Mouse (Mus musculus): ENCODE results near the gene Zfand6.

Gene Zfand6

GRCm38 (mm10) chr7:84689251-84690100, at the start of gene Zfand6:
Gene Zfand6, minus strand, starts transcription at chr7:84689959.
- peak; percentile 98 for DNase-seq (ENCODE audit: low spot score)

GRCm38 (mm10) chr7:84736803-84737202, 47.0 kb upstream of the Zfand6 start:
- DNase-seq (ENCODE audit: low spot score) = no peak

GRCm38 (mm10) chr7:84733038-84733437, 43.3 kb upstream of the Zfand6 start:
- no peak for DNase-seq (ENCODE audit: low spot score)

- DNase-seq (ENCODE audit: low spot score) = no peak
Measured at GRCm38 (mm10) chr7:84732052-84732451, 42.3 kb upstream of the Zfand6 start.

- DNase-seq (ENCODE audit: low spot score) = no peak
Measured at GRCm38 (mm10) chr7:84731076-84731475, 41.3 kb upstream of the Zfand6 start.

GRCm38 (mm10) chr7:84722804-84723459, 33.2 kb upstream of the Zfand6 start:
- peak; percentile 92 for DNase-seq (ENCODE audit: low spot score)

- DNase-seq (ENCODE audit: low spot score) = no peak
Measured at GRCm38 (mm10) chr7:84710287-84710958, 20.7 kb upstream of the Zfand6 start.

- no peak for DNase-seq (ENCODE audit: low spot score)
Measured at GRCm38 (mm10) chr7:84706877-84707276, 17.1 kb upstream of the Zfand6 start.

GRCm38 (mm10) chr7:84690101-84690509, 346 bp upstream of the Zfand6 start:
- no peak for DNase-seq (ENCODE audit: low spot score)

GRCm38 (mm10) chr7:84687653-84688580, 1.8 kb downstream of the Zfand6 start:
- no peak for DNase-seq (ENCODE audit: low spot score)

- no peak for DNase-seq (ENCODE audit: low spot score)
Measured at GRCm38 (mm10) chr7:84686380-84686779, 3.4 kb downstream of the Zfand6 start.

GRCm38 (mm10) chr7:84684675-84685074, 5.1 kb downstream of the Zfand6 start:
- DNase-seq (ENCODE audit: low spot score) = no peak

GRCm38 (mm10) chr7:84681558-84681957, 8.2 kb downstream of the Zfand6 start:
- DNase-seq (ENCODE audit: low spot score) = no peak

GRCm38 (mm10) chr7:84680931-84681330, 8.8 kb downstream of the Zfand6 start:
- DNase-seq (ENCODE audit: low spot score) = no peak

GRCm38 (mm10) chr7:84680092-84680491, 9.7 kb downstream of the Zfand6 start:
- no peak for DNase-seq (ENCODE audit: low spot score)

GRCm38 (mm10) chr7:84679264-84679663, 10.5 kb downstream of the Zfand6 start:
- DNase-seq (ENCODE audit: low spot score) = peak; percentile 87

- DNase-seq (ENCODE audit: low spot score) = no peak
Measured at GRCm38 (mm10) chr7:84673103-84673502, 16.7 kb downstream of the Zfand6 start.

- no peak for DNase-seq (ENCODE audit: low spot score)
Measured at GRCm38 (mm10) chr7:84669554-84670152, 20.1 kb downstream of the Zfand6 start.

- DNase-seq (ENCODE audit: low spot score) = no peak
Measured at GRCm38 (mm10) chr7:84667946-84668345, 21.8 kb downstream of the Zfand6 start.

- DNase-seq (ENCODE audit: low spot score) = peak; percentile 32
Measured at GRCm38 (mm10) chr7:84652740-84653139, 37.0 kb downstream of the Zfand6 start.

GRCm38 (mm10) chr7:84651987-84652321, 37.8 kb downstream of the Zfand6 start:
- DNase-seq (ENCODE audit: low spot score) = peak; percentile 53

Measured in c-Kit-positive CD71-positive TER-119-positive erythroid progenitor cells, embryonic 14.5 days (primary cell).